Mouse (Mus musculus): ENCODE results near the gene Hoxb4. TPM values are rescaled to one million over a fixed set of nuclear protein-coding genes. Genes with fewer than 3 reads are reported as not detected.

Hoxb4 gene
- total and polyA plus RNA-seq, 2 experiments from 2014 or later = 0.66 TPM; not detected in 1

DNA sequence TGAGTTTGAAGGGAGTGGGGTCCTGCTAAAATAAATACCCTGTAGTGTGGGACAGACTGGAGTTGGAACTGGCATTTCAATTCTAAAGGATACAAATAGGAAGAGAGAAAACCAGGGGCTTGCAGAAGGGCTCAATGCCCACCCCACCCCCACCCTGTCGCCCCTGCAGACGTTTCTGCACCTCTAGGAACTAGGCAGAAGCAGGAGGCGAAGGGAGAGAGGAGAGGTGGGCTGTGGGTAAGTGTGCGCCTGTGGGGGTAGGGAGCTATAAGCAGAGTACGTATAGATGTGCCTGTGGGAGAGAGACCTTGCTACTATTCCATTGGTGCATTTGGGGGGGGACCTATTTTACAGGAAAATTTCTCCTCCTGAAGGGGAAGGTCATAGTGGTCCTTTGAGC is 9.7 kb downstream of the Hoxb4 start:
- Histone ChIP-seq H3K9me3 (ENCODE audit: low read length) (no peaks in the 10 kb centered on the region), H3K4me1 (ENCODE audit: insufficient read depth, low read length) (no peaks in the 10 kb centered on the region), H3K27ac (ENCODE audit: low read depth, low read length) (no peak overlapping the region), H3K4me2 (ENCODE audit: low read depth, low read length, poor library complexity, severe bottlenecking) (no peak overlapping the region), H3K9ac (replicated peaks; ENCODE audit: low read length, poor library complexity, severe bottlenecking) (no peak overlapping the region), H3K36me3 (ENCODE audit: insufficient read depth, low read length) (no peaks in the 10 kb centered on the region), H3K4me3 (ENCODE audit: low read depth, low read length) (no peak overlapping the region), H3K27me3 (ENCODE audit: insufficient read depth, low read length) (peaks cover 100% of the 10 kb centered on the region)
- TF ChIP-seq CTCF (IDR thresholded peaks at IDR 0.05) = no peak
- DNase-seq (ENCODE audit: low spot score) (no peak), ATAC-seq (ENCODE audit: low FRiP score) (no peak)
- WGBS = 6% methylated on average over 5 of the region's 5 CpGs

DNA sequence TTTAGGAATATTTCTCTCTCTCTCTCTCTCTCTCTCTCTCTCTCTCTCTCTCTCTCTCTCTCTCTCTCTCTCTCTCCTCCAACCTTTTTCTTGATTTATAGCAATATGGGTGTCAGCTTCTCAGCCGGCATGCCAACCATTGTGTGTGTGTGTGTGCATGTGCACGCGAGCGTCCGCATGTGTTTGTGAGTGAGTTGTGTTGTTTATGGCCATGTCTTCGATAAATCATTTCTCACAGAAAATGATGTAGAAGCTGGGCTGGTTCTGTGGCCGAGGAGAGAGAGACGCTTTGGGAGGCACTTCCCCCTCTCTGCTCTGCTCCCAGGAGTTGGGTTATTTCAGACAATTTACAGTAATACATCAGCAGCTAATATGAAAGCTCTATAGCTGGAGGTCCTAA is 10.5 kb downstream of the Hoxb4 start:
- Histone ChIP-seq H3K9ac (replicated peaks; ENCODE audit: low read length, poor library complexity, severe bottlenecking) (no peak overlapping the region), H3K4me2 (ENCODE audit: low read depth, low read length, poor library complexity, severe bottlenecking) (no peak overlapping the region), H3K4me1 (ENCODE audit: insufficient read depth, low read length) (no peaks in the 10 kb centered on the region), H3K27me3 (ENCODE audit: insufficient read depth, low read length) (peaks cover 100% of the 10 kb centered on the region), H3K36me3 (ENCODE audit: insufficient read depth, low read length) (no peaks in the 10 kb centered on the region), H3K4me3 (ENCODE audit: low read depth, low read length) (no peak overlapping the region), H3K9me3 (ENCODE audit: low read length) (no peaks in the 10 kb centered on the region), H3K27ac (ENCODE audit: low read depth, low read length) (no peak overlapping the region)
- 8% methylated on average over 8 of the region's 8 CpGs for whole genome bisulfite sequencing
- no peak for TF ChIP-seq CTCF (IDR thresholded peaks at IDR 0.05)
- DNase-seq (ENCODE audit: low spot score) (no peak), ATAC-seq (ENCODE audit: low FRiP score) (no peak)

DNA sequence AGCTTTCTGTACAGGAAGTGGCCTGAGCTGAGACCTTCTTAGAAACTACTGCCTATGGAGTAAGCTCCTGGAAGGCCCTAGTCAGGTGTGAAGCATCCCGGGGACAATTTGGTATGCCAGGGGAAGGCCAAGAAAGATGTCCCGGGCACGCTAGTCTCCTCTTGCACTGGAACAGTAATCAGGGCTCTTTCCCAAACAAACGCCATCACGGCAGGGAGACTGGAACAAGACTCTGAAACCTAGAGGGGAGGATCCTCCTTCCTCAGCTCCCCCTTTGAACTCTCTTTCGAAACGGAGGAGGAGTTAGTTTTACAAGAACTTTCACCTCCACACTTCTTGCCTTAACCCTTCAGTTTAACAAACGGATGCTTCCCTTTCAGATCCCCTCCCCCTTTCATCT is 14.0 kb downstream of the Hoxb4 start:
- no peaks in the 10 kb centered on the region for H3K36me3 ChIP-seq (ENCODE audit: insufficient read depth, low read length)
- H3K4me2 ChIP-seq (ENCODE audit: low read depth, low read length, poor library complexity, severe bottlenecking) = no peak overlapping the region
- TF ChIP-seq CTCF (IDR thresholded peaks at IDR 0.05) = no peak
- DNase-seq (ENCODE audit: low spot score) (no peak), ATAC-seq (ENCODE audit: low FRiP score) (no peak)
- H3K27ac ChIP-seq (ENCODE audit: low read depth, low read length) = no peak overlapping the region
- H3K4me3 ChIP-seq (ENCODE audit: low read depth, low read length) = no peak overlapping the region
- no peaks in the 10 kb centered on the region for H3K4me1 ChIP-seq (ENCODE audit: insufficient read depth, low read length)
- H3K9me3 ChIP-seq (ENCODE audit: low read length) = no peaks in the 10 kb centered on the region
- under 1% methylated on average over 8 of the region's 8 CpGs for WGBS
- H3K9ac ChIP-seq (replicated peaks; ENCODE audit: low read length, poor library complexity, severe bottlenecking) = no peak overlapping the region
- H3K27me3 ChIP-seq (ENCODE audit: insufficient read depth, low read length) = peaks cover 100% of the 10 kb centered on the region

DNA sequence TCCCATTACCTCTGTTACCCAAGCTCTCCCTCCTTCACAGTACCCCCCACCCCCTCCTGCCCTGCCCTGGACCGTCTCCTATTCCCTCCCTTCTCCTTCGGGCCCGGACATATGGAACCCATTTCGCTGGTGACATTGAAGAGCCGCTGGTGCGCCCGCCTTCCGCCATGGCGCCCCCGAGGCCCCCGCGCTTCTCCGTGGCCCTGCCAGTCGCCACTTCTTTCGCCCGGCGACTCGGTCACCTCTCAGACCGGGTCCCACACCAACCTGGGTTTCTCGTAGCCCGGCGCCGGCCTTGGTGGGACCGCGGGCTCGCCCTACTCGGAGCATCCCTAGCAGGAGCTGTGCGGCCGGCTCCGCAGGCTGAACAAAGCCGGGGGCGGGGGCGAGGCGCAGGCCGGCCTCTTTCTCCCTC is 14.6 kb downstream of the Hoxb4 start:
- no peak overlapping the region for H3K9ac ChIP-seq (replicated peaks; ENCODE audit: low read length, poor library complexity, severe bottlenecking)
- H3K4me3 ChIP-seq (ENCODE audit: low read depth, low read length) = no peak overlapping the region
- under 1% methylated on average over 26 of the region's 35 CpGs for whole genome bisulfite sequencing
- no peaks in the 10 kb centered on the region for H3K9me3 ChIP-seq (ENCODE audit: low read length)
- H3K4me1 ChIP-seq (ENCODE audit: insufficient read depth, low read length) = no peaks in the 10 kb centered on the region
- no peak for TF ChIP-seq CTCF (IDR thresholded peaks at IDR 0.05)
- H3K36me3 ChIP-seq (ENCODE audit: insufficient read depth, low read length) = no peaks in the 10 kb centered on the region
- H3K27me3 ChIP-seq (ENCODE audit: insufficient read depth, low read length) = peaks cover 100% of the 10 kb centered on the region
- no peak overlapping the region for H3K4me2 ChIP-seq (ENCODE audit: low read depth, low read length, poor library complexity, severe bottlenecking)
- H3K27ac ChIP-seq (ENCODE audit: low read depth, low read length) = no peak overlapping the region
- no peak for ATAC-seq (ENCODE audit: low FRiP score)
- no peak for DNase-seq (ENCODE audit: low spot score)

DNA sequence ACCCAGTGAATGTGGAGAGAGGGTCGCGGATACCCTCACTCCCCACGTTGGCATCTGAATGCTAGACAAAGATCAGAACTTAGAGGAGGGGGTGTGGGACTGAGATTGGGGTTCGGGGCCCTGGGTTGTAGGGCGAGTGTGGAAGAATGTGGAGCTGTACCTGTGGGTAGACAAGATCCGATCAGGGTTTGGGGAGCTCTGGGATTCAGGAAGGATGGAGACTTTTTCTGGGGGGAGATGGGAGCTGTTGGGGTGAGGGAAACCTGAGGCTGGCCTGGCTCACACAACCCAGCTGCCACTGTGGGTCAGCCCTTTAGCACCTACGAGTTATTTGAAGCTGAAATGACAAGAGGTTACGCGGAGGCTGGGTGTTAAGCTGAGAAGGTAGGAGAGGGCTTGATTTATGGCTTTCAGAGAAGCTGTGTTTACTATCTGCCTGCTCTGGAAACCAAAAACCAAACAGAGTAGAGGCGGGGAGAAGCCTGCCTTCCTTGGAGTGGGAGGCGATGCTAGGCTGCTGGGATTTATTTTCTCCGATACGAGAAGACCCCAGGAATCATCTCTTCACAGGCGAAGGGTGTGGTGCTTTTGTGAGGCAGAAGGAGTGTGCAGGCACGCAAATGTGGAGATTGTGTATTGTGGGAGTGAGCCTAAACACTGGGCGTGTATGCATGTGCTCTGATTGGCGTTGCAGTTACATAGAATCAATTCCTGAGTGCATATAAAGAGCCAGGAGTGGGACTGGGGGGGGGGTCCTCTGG is 15.4 kb downstream of the Hoxb4 start:
- H3K4me2 ChIP-seq (ENCODE audit: low read depth, low read length, poor library complexity, severe bottlenecking) = no peak overlapping the region
- no peak overlapping the region for H3K27ac ChIP-seq (ENCODE audit: low read depth, low read length)
- no peak overlapping the region for H3K4me3 ChIP-seq (ENCODE audit: low read depth, low read length)
- H3K4me1 ChIP-seq (ENCODE audit: insufficient read depth, low read length) = no peaks in the 10 kb centered on the region
- H3K27me3 ChIP-seq (ENCODE audit: insufficient read depth, low read length) = peaks cover 100% of the 10 kb centered on the region
- no peak for TF ChIP-seq CTCF (IDR thresholded peaks at IDR 0.05)
- ATAC-seq (ENCODE audit: low FRiP score) = no peak
- H3K36me3 ChIP-seq (ENCODE audit: insufficient read depth, low read length) = no peaks in the 10 kb centered on the region
- H3K9me3 ChIP-seq (ENCODE audit: low read length) = no peaks in the 10 kb centered on the region
- DNase-seq (ENCODE audit: low spot score) = no peak
- no peak overlapping the region for H3K9ac ChIP-seq (replicated peaks; ENCODE audit: low read length, poor library complexity, severe bottlenecking)
- 2% methylated on average over 17 of the region's 17 CpGs for WGBS

DNA sequence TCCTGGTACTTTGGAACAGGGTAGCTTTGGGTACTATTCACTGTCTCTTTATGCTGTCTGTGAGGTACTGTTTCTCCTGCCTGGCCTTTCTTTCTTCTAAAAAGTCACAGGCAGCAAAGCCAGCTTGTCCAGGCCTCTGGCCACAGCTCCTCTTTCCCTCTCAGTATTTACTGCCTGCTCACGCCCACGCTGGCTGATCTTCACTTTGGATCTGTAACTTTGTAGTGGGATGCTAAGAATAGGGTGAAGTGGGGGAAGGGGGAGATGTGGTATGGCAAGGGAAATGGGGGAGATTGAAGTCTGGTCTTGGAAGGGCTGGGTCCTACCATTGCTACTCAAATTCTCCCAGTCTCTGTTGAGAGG is 15.9 kb downstream of the Hoxb4 start:
- WGBS = 0% methylated on average over 2 of the region's 2 CpGs
- Histone ChIP-seq H3K27ac (ENCODE audit: low read depth, low read length) (no peak overlapping the region), H3K4me2 (ENCODE audit: low read depth, low read length, poor library complexity, severe bottlenecking) (no peak overlapping the region), H3K4me3 (ENCODE audit: low read depth, low read length) (no peak overlapping the region), H3K36me3 (ENCODE audit: insufficient read depth, low read length) (no peaks in the 10 kb centered on the region), H3K9me3 (ENCODE audit: low read length) (no peaks in the 10 kb centered on the region), H3K27me3 (ENCODE audit: insufficient read depth, low read length) (peaks cover 100% of the 10 kb centered on the region), H3K4me1 (ENCODE audit: insufficient read depth, low read length) (no peaks in the 10 kb centered on the region), H3K9ac (replicated peaks; ENCODE audit: low read length, poor library complexity, severe bottlenecking) (no peak overlapping the region)
- no peak for TF ChIP-seq CTCF (IDR thresholded peaks at IDR 0.05)
- ATAC-seq (ENCODE audit: low FRiP score) (no peak), DNase-seq (ENCODE audit: low spot score) (no peak)
